Mouse (Mus musculus) embryonic facial prominence, embryonic 14.5 days (tissue): ENCODE measurements around the gene Pola2. TPM values are rescaled to one million over a fixed set of nuclear protein-coding genes. Genes with fewer than 3 reads are reported as not detected.

Source experiments
- ATAC-seq: fragments of 200-750 bp; cut with Nextera tagmentation; 2 replicates; pipeline ENCODE4 v1.8.0; 2017; ENCODE audit warnings: low read depth, moderate number of reproducible peaks, moderate TSS enrichment
- DNase-seq: peaks from one replicate; pipeline ENCODE4 v3.0.0-alpha.2; 2015; ENCODE audit warnings: low spot score
- H3K27ac ChIP-seq: fragments of 300-500 bp; sonication (generic); replicated peaks from 2 replicates; pipeline ENCODE4 v1.5.1; 2014; ENCODE audit warnings: low read depth, mild to moderate bottlenecking, low read length, moderate library complexity
- H3K27me3 ChIP-seq: fragments of 300-500 bp; sonication (generic); replicated peaks from 2 replicates; pipeline ENCODE4 v1.6.1; 2014; ENCODE audit warnings: low read length; ENCODE audit not compliant: control insufficient read depth, insufficient read depth
- H3K36me3 ChIP-seq: fragments of 300-500 bp; sonication (generic); 2 replicates; pipeline ENCODE4 v1.6.1; 2014; ENCODE audit warnings: low read length, mixed read lengths; ENCODE audit not compliant: control insufficient read depth, insufficient read depth
- H3K4me1 ChIP-seq: fragments of 300-500 bp; sonication (generic); 2 replicates; pipeline ENCODE4 v1.6.1; 2014; ENCODE audit warnings: antibody characterized with exemption, low read length; ENCODE audit not compliant: control insufficient read depth, insufficient read depth
- H3K4me2 ChIP-seq: fragments of 300-500 bp; sonication (generic); 2 replicates; pipeline ENCODE4 v1.6.1; 2014; ENCODE audit warnings: low read depth, mild to moderate bottlenecking, low read length, moderate library complexity, mixed read lengths
- H3K4me3 ChIP-seq: fragments of 300-500 bp; sonication (generic); 2 replicates; pipeline ENCODE4 v1.5.1; 2014; ENCODE audit warnings: low read depth, mild to moderate bottlenecking, low read length
- H3K9ac ChIP-seq: fragments of 300-500 bp; sonication (generic); 2 replicates; pipeline ENCODE4 v1.6.1; 2014; ENCODE audit warnings: low read depth, mild to moderate bottlenecking, low read length, moderate library complexity, mixed read lengths
- H3K9me3 ChIP-seq: fragments of 300-500 bp; sonication (generic); 2 replicates; pipeline ENCODE4 v1.6.1; 2016; ENCODE audit warnings: low read length; ENCODE audit not compliant: control insufficient read depth
- WGBS: fragments of 180-500 bp; shearing (Covaris S2); extraction: QIAGEN DNeasy Blood & Tissue Kit; methylation state at CpG from one replicate; pipeline ENCODE4 v1.1.7; 2014; 5-methylcytosine and 5-hydroxymethylcytosine counted together
- polyA plus RNA-seq: library from polyadenylated mRNA; unstranded; fragments of >200 nt; fragmentation: Nextera tagmentation; extraction: Ambion mirVana; gene quantifications from 2 replicates; pipeline ENCODE4 v1.2.1, GENCODE M21; 2014

Gene Pola2
- polyA plus RNA-seq, 1 experiment from 2014 or later = 59.1 TPM

DNA sequence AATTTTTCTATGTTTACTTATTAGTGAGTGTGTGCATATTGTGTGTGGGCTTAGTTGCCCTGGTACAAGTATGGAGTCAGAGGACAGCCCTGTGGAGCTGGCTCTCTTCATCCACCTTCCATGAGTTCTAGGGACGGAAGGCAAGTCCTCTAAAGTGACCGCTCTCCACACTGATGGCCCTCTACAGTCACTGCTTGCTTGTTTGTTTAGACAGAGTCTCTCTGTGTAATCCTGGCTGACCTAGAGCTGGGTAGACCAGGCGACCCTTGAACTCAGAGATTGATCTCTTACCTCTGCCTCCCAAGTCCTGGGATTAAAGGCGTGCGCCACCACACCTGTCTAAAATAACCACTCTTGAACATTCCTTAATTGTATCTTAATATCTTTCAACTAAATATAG lies 6.6 kb downstream of the Pola2 start:
- Histone ChIP-seq H3K27ac (no peak overlapping the region), H3K4me3 (no peak overlapping the region), H3K4me2 (no peak overlapping the region), H3K36me3 (peaks cover 55% of the 10 kb centered on the region), H3K9me3 (no peaks in the 10 kb centered on the region), H3K27me3 (no peaks in the 10 kb centered on the region), H3K4me1 (peaks cover 3% of the 10 kb centered on the region; the same call in 1 of the 2 replicates), H3K9ac (no peak overlapping the region)
- 79% methylated on average over 5 of the region's 5 CpGs for WGBS
- ATAC-seq (no peak), DNase-seq (no peak)

DNA sequence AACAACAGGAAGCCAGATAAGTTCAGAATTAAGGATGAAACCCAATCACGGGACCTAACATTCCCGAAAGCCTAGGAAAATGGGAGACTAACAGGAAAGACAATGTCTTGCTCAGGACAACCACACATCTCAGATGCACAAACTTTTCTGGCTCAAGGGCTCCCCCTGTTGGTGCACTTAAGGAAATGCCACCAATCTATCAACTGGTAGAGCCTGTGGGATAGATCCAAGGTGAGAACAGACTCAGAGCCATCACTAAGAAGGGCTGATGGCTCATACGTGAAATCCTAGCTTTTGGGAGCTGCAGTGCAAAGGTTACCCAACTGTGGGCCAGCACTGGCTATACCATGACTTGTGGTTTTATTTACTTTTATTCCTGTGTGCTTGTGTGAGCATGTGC lies 7.3 kb downstream of the Pola2 start:
- Histone ChIP-seq H3K9me3 (no peaks in the 10 kb centered on the region), H3K4me2 (0 out of 2 replicates have a peak overlapping the region, but pooled peaks have one; percentile 31), H3K9ac (no peak overlapping the region), H3K36me3 (peaks cover 59% of the 10 kb centered on the region), H3K27ac (peak overlapping the region; percentile 67), H3K4me3 (no peak overlapping the region), H3K4me1 (peaks cover 3% of the 10 kb centered on the region; the same call in 1 of the 2 replicates), H3K27me3 (no peaks in the 10 kb centered on the region)
- 20% methylated on average over 3 of the region's 3 CpGs for WGBS
- ATAC-seq = peak; percentile 70
- DNase-seq = peak; percentile 81

DNA sequence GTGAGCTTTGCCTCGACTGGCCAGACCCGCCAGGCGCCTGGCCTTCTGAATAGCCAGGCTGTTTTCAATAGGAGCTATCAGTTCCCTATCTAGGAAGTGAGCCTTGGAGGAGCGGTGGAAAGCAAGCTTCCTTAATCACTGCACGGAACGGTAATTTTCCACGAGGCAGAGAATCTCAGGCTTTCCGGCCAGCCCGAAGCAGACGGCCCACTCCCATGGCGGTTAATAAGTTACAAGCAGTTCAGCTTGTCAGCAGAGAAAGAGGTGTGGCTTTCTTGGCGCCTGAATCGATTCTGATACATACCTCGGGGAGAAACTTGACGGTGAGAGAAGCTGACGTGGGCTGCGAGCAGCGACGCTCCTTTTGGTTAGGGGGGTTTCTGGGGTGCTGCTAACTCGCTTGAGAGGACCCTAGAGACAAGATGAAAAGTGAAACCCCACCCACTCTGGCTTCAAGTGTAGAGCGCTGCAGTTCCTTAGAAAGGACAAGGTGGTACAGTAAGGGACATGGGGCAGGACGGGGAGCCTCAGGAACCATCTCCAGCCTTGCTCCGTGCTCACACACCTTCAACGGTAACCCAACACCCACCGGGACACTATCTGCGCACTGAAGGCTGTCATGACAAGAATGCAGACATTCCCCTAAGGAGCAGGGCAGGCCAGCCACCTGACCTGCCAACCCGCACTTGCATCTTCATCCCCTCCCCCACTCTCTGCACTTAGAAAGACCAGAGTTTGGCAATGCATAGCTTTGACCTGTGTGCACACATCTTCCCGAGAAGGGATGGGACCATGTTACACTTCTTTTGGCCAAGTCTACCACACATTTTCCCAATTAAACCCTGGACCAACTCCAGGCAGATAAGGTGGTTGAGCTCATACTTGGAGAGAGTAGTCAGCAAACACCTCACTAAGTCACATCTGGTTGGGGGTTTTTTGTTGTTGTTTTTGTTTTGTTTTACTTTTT lies 8.0 kb downstream of the Pola2 start:
- peak; percentile 51 for ATAC-seq
- H3K4me1 ChIP-seq = peaks cover 3% of the 10 kb centered on the region; the same call in 1 of the 2 replicates
- no peak overlapping the region for H3K4me3 ChIP-seq
- peak overlapping the region; percentile 31 for H3K4me2 ChIP-seq
- no peaks in the 10 kb centered on the region for H3K9me3 ChIP-seq
- H3K27me3 ChIP-seq = no peaks in the 10 kb centered on the region
- peak overlapping the region; percentile 67 for H3K27ac ChIP-seq
- no peak overlapping the region for H3K9ac ChIP-seq
- WGBS = 62% methylated on average over 27 of the region's 28 CpGs
- H3K36me3 ChIP-seq = peaks cover 66% of the 10 kb centered on the region
- peak; percentile 80 for DNase-seq

DNA sequence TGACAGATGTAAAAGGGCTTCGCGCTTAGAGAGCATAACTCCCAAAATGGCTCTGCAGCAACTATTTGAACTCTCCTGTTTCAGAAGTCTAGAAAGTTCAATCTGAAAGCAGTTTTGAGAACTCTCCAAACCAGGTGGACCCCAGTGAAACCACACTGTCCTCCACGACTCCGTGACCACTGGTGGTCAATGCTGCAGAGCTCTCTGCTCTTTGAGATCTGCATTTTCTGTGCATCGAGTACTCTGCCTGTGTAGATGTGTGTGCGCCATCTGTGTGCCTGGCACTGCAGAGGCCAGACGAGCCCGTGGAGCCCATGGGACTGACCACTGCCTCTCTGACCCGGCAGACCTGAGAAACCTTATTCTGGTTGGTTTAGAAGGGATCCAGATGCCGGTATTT lies 9.1 kb downstream of the Pola2 start:
- no peaks in the 10 kb centered on the region for H3K9me3 ChIP-seq
- peaks cover 77% of the 10 kb centered on the region for H3K36me3 ChIP-seq
- no peak overlapping the region for H3K4me3 ChIP-seq
- H3K9ac ChIP-seq = no peak overlapping the region
- DNase-seq (no peak), ATAC-seq (no peak)
- peaks cover 3% of the 10 kb centered on the region; the same call in 1 of the 2 replicates for H3K4me1 ChIP-seq
- H3K27me3 ChIP-seq = no peaks in the 10 kb centered on the region
- no peak overlapping the region for H3K4me2 ChIP-seq
- H3K27ac ChIP-seq = no peak overlapping the region
- WGBS = 87% methylated on average over 10 of the region's 10 CpGs

DNA sequence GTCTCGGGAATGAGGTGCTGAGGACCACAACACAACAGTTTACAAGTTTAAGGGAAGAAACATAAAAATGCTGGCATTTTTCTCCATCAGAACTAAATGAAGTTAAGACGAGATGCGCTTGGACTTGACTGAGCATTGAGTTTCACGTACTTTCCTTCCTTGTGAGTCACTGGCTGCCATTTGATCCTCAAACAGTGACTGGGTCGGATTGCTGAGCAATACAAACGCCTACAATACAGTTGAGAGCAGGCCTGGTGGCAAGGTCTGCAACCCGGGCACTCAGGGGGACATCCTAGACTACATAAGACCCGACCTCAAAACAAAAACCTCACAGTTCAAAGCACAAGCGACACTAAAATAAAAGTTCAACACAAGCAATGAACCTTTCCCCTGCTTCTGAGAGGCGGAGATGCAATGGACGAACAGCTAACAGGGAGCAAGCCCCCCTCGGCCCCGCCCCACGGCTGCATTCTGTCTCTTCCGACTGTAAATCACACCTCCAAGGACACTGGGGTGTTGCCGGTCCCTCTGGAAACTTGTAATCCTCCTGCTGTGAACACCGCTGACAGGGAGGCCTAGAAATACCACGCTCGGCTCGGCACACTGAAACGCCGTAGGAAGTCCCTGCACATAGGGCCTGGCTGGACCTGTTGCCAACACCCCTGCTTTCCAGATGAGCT lies 9.8 kb downstream of the Pola2 start:
- no peaks in the 10 kb centered on the region for H3K9me3 ChIP-seq
- DNase-seq = no peak
- H3K27ac ChIP-seq = no peak overlapping the region
- peaks cover 78% of the 10 kb centered on the region for H3K36me3 ChIP-seq
- 74% methylated on average over 22 of the region's 22 CpGs for WGBS
- no peaks in the 10 kb centered on the region for H3K27me3 ChIP-seq
- H3K4me1 ChIP-seq = peaks cover 3% of the 10 kb centered on the region; the same call in 1 of the 2 replicates
- H3K9ac ChIP-seq = 0 out of 2 replicates have a peak overlapping the region, but pooled peaks have one; percentile 10
- no peak overlapping the region for H3K4me3 ChIP-seq
- ATAC-seq = no peak
- no peak overlapping the region for H3K4me2 ChIP-seq

DNA sequence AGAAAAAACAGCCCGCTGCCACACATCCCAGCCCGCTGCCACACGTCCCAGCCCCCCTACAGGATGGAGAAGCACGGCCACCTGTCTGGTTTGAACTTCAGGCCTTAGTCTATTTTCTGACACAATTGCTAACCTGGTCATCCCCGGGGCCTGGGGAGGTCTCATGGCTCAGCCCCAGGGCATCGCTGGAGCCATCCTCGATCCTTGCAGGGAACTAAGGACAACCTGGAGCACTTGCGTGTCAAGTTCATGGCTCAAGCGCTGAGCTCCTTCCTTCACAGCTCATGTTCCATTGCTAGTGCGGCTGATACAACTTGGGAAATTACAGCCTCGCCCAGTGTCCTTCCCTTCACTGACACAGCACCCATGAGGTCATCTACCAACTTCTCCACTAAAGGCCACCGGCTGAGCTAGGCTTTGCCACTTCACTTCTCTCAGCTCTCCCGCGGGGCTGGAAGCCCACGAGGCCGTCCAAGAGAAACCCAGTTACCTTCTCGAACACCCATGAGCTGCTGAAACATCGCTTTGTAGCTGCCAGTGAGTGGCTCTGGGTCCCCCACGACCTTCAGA lies 10.7 kb downstream of the Pola2 start:
- Histone ChIP-seq H3K4me1 (peaks cover 3% of the 10 kb centered on the region; the same call in 1 of the 2 replicates), H3K27me3 (no peaks in the 10 kb centered on the region), H3K4me3 (no peak overlapping the region), H3K9ac (peak overlapping the region; percentile 10; the same call in 1 of the 2 replicates), H3K36me3 (peaks cover 79% of the 10 kb centered on the region), H3K9me3 (no peaks in the 10 kb centered on the region), H3K4me2 (no peak overlapping the region), H3K27ac (peak overlapping the region; percentile 59; the same call in 1 of the 2 replicates)
- 92% methylated on average over 19 of the region's 19 CpGs for WGBS
- DNase-seq (no peak), ATAC-seq (no peak)

DNA sequence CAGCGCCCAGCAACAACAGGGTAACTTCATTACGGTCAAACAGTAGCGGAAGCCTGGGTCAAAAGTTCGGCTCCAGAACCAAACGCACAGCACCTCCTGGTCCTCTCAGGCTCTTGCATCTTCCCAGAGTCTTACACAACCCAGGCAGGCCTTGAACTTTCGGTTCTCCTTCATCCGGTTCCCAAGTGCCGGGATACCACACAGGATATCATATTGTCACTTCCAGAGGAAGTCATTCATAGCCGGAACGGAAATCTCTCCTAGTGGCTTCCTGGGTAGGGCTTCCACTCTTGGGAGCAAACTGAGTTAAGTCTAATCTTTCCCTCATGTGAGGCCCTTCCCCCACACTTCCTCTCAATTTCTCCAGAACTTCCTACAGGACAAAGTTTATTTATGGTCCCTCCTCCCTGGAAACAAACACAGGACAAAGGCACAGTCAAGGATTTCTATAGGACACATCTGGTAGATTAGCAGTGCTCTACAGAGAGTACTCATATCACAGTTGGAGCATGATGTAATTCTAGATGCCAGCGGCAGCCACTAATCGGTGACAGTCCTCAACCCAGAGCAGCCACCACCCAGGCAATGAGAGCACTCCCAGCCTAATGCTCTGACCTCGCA lies 11.8 kb downstream of the Pola2 start:
- Histone ChIP-seq H3K9me3 (no peaks in the 10 kb centered on the region), H3K27me3 (no peaks in the 10 kb centered on the region), H3K27ac (peak overlapping the region; percentile 59; the same call in 1 of the 2 replicates), H3K4me2 (no peak overlapping the region), H3K4me3 (no peak overlapping the region), H3K9ac (no peak overlapping the region), H3K36me3 (peaks cover 80% of the 10 kb centered on the region), H3K4me1 (peaks cover 3% of the 10 kb centered on the region; the same call in 1 of the 2 replicates)
- DNase-seq (peak; percentile 75), ATAC-seq (peak; percentile 47; the same call in 1 of the 2 replicates)
- 56% methylated on average over 13 of the region's 13 CpGs for WGBS

DNA sequence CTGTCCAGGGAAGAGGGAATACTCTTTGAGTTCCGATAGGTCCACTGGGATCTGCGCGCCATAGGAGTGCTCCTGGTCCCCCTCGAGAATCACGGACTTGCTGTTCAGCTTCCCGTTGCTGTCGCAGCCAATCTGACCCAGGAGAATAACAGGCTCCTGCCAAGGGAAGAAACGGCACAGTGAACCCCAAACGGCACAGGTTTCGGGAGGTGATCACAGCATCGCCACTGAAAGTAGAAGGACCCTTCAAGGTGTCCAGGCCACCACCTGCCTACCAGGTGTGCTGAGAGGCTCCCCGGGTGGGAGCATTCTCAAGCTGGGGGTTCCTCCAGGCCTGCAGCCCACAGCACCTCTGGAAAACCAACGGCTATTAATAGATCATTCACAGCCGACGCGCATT lies 12.4 kb downstream of the Pola2 start:
- no peak overlapping the region for H3K9ac ChIP-seq
- H3K27me3 ChIP-seq = no peaks in the 10 kb centered on the region
- ATAC-seq (no peak), DNase-seq (no peak)
- no peaks in the 10 kb centered on the region for H3K9me3 ChIP-seq
- no peak overlapping the region for H3K4me3 ChIP-seq
- WGBS = 79% methylated on average over 16 of the region's 16 CpGs
- peak overlapping the region; percentile 59; the same call in 1 of the 2 replicates for H3K27ac ChIP-seq
- peaks cover 3% of the 10 kb centered on the region; the same call in 1 of the 2 replicates for H3K4me1 ChIP-seq
- H3K4me2 ChIP-seq = no peak overlapping the region
- H3K36me3 ChIP-seq = peaks cover 78% of the 10 kb centered on the region
